Mouse (Mus musculus) intestine, embryonic 16.5 days (tissue): ENCODE results near the gene Triobp. TPM values are rescaled to one million over a fixed set of nuclear protein-coding genes. Genes with fewer than 3 reads are reported as not detected.
A peak's percentile ranks its signal among the peaks of the same experiment; 100 is the strongest.
"Not testable (repeated sequence)": the region's sequence is repeated elsewhere in the genome, so short reads cannot be mapped to it uniquely, and the experiment has no call there.

Source experiments
- ATAC-seq: fragments of 200-750 bp; cut with Nextera tagmentation; 2 replicates; pipeline ENCODE4 v1.8.0; 2017; ENCODE audit warnings: moderate TSS enrichment, moderate library complexity
- H3K27ac ChIP-seq: fragments of 300-500 bp; sonication (generic); 2 replicates; pipeline ENCODE4 v1.5.1; 2014; ENCODE audit warnings: mild to moderate bottlenecking, low read length
- H3K27me3 ChIP-seq: fragments of 300-500 bp; sonication (generic); replicated peaks from 2 replicates; pipeline ENCODE4 v1.6.1; 2014; ENCODE audit warnings: low read length, control low read depth, mixed read lengths; ENCODE audit not compliant: control insufficient read depth, insufficient read depth
- H3K36me3 ChIP-seq: fragments of 300-500 bp; sonication (generic); 2 replicates; pipeline ENCODE4 v1.6.1; 2014; ENCODE audit warnings: low read length, control low read depth; ENCODE audit not compliant: control insufficient read depth, insufficient read depth
- H3K4me1 ChIP-seq: fragments of 300-500 bp; sonication (generic); 2 replicates; pipeline ENCODE4 v1.6.1; 2014; ENCODE audit warnings: low read length, control low read depth, mixed read lengths; ENCODE audit not compliant: control insufficient read depth, insufficient read depth
- H3K4me2 ChIP-seq: fragments of 300-500 bp; sonication (generic); 2 replicates; pipeline ENCODE4 v1.6.1; 2014; ENCODE audit warnings: low read depth, low read length, control low read depth
- H3K4me3 ChIP-seq: fragments of 300-500 bp; sonication (generic); 2 replicates; pipeline ENCODE4 v1.5.1; 2014; ENCODE audit warnings: mild to moderate bottlenecking, low read length
- H3K9ac ChIP-seq: fragments of 300-500 bp; sonication (generic); 2 replicates; pipeline ENCODE4 v1.6.1; 2014; ENCODE audit warnings: low read depth, low read length
- H3K9me3 ChIP-seq: fragments of 300-500 bp; sonication (generic); 2 replicates; pipeline ENCODE4 v1.6.1; 2016; ENCODE audit warnings: low read length, control low read depth; ENCODE audit not compliant: control insufficient read depth
- WGBS: fragments of 180-500 bp; shearing (Covaris S2); extraction: QIAGEN DNeasy Blood & Tissue Kit; methylation state at CpG from one replicate; pipeline ENCODE4 v1.1.7; 2014; 5-methylcytosine and 5-hydroxymethylcytosine counted together
- polyA plus RNA-seq: library from polyadenylated mRNA; unstranded; fragments of >200 nt; fragmentation: Nextera tagmentation; extraction: Ambion mirVana; gene quantifications from 2 replicates; pipeline ENCODE4 v1.2.1, GENCODE M21; 2015

Triobp gene
- polyA plus RNA-seq, 1 experiment from 2014 or later: 54.3 TPM

DNA sequence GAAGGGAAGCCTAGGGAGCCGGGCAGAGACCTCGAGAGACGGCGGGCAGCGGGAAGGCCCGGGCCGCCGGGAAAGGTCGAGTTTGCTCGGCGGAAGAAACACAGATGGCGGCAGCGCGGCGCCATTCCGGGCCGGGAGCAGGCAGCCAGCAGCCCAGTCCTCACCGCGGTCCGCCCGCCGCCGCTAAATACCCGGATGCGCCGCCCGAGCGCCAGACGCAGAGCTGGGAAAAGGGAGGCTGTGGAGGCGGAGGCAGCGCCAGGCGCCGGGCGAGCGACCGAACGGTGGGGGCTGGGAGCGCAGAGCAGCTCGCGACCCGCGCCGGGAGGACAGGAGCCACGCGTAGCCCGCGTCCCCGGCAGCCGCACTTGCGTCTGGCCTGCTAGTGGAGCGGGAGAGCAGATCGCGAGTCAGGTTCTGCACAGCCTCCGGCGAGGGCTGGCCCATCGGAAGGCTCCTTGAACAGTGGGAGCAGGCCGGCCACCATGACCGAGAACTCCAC, 80.8 kb downstream of the Triobp start, which contains the start of gene H1f0:
Gene H1f0, plus strand, starts transcription at position 214 of the 502 bp plus-strand sequence.
- Histone ChIP-seq H3K4me3 (peak within 1 kb of the TSS; percentile 69), H3K27me3 (no peaks in the 10 kb centered on the region), H3K27ac (peak within 1 kb of the TSS; percentile 98), H3K4me1 (peaks cover 35% of the 10 kb centered on the region), H3K36me3 (no peaks in the 10 kb centered on the region), H3K4me2 (peak within 1 kb of the TSS; percentile 96), H3K9ac (peak within 1 kb of the TSS; percentile 100), H3K9me3 (no peaks in the 10 kb centered on the region)
- ATAC-seq: peak; percentile 62
- WGBS: under 1% methylated on average over 52 of the region's 58 CpGs

DNA sequence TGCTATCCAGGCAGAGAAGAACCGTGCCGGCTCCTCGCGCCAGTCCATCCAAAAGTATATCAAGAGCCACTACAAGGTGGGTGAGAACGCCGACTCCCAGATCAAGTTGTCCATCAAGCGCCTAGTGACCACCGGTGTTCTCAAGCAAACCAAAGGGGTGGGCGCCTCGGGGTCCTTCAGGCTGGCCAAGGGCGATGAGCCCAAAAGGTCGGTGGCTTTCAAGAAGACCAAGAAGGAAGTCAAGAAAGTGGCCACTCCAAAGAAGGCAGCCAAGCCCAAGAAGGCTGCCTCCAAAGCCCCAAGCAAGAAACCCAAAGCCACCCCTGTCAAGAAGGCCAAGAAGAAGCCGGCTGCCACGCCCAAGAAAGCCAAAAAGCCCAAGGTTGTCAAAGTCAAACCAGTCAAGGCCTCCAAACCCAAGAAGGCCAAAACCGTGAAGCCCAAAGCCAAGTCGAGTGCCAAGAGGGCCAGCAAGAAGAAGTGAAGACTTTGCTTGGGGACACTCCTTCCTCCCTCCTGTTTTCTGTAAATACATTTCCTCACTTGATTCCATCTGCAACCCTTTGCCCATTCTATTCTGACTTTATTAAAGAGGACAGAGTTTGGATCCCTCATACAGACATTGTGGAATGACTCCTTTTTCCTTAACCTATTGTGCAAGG, 81.4 kb downstream of the Triobp start:
- 14% methylated on average over 16 of the region's 16 CpGs for WGBS
- H3K4me1 ChIP-seq: peaks cover 32% of the 10 kb centered on the region
- H3K4me3 ChIP-seq: peak overlapping the region; percentile 69
- H3K27me3 ChIP-seq: no peaks in the 10 kb centered on the region
- no peaks in the 10 kb centered on the region for H3K9me3 ChIP-seq
- H3K9ac ChIP-seq: peak overlapping the region; percentile 100
- H3K4me2 ChIP-seq: peak overlapping the region; percentile 96
- H3K36me3 ChIP-seq: no peaks in the 10 kb centered on the region
- ATAC-seq: no peak
- peak overlapping the region; percentile 98 for H3K27ac ChIP-seq

DNA sequence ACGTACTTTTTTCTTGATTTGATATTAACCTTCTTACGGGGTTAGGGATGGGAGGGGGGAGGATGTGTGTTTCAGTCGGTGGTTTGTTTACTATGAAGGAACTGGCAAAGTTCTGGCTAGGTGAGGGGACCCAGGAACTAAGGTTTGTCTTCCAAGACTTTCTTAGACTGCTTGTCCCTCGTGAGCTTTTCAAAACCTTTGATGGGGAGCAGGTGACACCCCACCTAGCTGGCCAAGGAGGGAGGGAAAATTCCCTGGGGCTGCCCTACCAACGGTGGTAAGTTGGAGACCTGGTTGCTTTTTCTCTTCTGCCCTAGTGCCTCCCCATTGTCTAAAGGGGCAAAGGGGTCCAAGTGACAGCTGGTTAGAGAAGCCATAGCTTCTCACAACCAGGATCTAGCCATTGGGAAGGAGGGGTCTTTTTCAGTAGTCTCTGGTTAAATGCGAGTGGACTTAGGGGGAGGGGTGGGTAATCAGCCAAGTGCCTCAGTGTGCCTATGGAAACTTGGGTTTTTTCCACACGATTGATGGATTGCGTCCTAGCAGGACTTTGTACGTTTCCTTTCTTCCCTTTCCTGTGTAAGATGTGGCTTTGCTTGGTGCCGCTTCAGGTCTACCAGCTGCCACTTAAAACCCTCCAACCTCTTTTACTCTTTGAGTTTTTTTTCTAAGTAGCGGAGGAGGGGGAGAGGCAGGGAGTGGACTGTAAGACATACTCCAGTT, 82.2 kb downstream of the Triobp start:
- peak overlapping the region; percentile 69 for H3K4me3 ChIP-seq
- H3K9ac ChIP-seq: peak overlapping the region; percentile 100
- H3K4me2 ChIP-seq: peak overlapping the region; percentile 96
- WGBS: 4% methylated on average over 11 of the region's 11 CpGs
- H3K36me3 ChIP-seq: no peaks in the 10 kb centered on the region
- ATAC-seq: no peak
- H3K27ac ChIP-seq: peak overlapping the region; percentile 87
- peaks cover 32% of the 10 kb centered on the region for H3K4me1 ChIP-seq
- H3K27me3 ChIP-seq: no peaks in the 10 kb centered on the region
- no peaks in the 10 kb centered on the region for H3K9me3 ChIP-seq

DNA sequence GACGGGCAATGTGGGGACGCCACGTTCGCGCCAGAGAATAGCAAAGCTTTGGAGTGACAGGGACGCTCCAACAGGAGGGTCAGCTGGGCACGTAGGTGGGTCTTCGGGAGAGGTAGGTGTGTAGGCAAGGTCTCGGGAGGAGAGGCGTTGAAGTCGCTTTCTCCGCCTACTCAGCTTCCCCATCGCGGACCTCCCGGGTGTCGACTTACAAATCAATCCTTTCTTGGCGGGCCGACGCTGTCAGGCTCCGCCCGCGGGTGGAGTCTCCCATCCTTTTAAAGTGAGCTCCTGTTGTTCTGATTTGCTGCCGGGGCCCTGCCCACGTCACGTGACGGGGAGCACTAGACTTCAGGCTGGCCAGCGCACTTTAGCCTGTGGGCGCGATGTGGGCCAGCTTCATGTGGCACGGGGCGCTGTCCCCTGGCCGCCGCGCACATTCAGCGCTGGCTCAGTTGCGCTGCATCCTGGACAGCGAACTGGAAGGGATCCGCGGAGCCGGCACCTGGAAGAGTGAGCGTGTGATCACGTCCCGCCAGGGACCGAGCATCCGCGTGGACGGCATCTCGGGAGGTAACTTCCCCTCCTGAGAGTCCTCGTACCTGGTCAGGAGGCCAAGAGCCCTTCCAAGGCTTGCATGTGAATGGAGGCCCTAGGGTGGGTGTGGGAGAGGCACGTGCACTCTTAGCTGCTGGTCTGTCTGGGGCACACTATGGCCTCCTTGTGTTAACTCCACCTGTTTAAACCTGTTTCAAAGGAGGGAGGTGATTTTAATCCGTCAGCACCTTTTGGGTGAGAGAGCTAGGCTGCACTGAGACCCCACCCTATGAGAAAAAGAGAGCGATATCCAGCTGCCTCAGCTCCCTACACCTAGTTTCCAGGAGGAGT, 83.3 kb downstream of the Triobp start:
- peaks cover 24% of the 10 kb centered on the region for H3K4me1 ChIP-seq
- peak overlapping the region; percentile 100 for H3K9ac ChIP-seq
- H3K27ac ChIP-seq: peak overlapping the region; percentile 93
- no peaks in the 10 kb centered on the region for H3K9me3 ChIP-seq
- ATAC-seq: peak; percentile 87
- peaks cover 5% of the 10 kb centered on the region; the same call in 1 of the 2 replicates for H3K36me3 ChIP-seq
- H3K27me3 ChIP-seq: no peaks in the 10 kb centered on the region
- WGBS: under 1% methylated on average over 52 of the region's 52 CpGs
- H3K4me3 ChIP-seq: peak overlapping the region; percentile 69
- peak overlapping the region; percentile 96 for H3K4me2 ChIP-seq

DNA sequence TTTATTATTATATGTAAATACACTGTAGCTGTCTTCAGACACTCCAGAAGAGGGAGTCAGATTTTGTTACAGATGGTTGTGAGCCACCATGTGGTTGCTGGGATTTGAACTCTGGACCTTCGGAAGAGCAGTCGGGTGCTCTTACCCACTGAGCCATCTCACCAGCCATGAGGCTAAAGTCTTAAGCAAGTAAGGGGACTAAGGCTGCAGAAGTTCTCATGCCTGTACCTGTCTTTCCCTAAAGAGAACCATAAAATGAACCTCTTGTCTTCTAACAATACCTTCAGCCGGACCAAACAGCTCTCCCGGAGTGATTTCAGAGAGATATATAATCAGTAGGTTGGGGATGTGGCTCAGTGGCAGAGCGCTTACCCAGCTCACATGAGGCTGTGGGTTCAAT, 84.4 kb downstream of the Triobp start:
- H3K27ac ChIP-seq, H3K9ac ChIP-seq, H3K36me3 ChIP-seq, ATAC-seq, H3K9me3 ChIP-seq, H3K27me3 ChIP-seq: not testable (repeated sequence)
- H3K4me3 ChIP-seq: peak overlapping the region; percentile 16; the same call in 1 of the 2 replicates
- H3K4me1 ChIP-seq: peaks cover 19% of the 10 kb centered on the region
- peak overlapping the region; percentile 32 for H3K4me2 ChIP-seq
- 85% methylated on average over 5 of the region's 5 CpGs for WGBS

DNA sequence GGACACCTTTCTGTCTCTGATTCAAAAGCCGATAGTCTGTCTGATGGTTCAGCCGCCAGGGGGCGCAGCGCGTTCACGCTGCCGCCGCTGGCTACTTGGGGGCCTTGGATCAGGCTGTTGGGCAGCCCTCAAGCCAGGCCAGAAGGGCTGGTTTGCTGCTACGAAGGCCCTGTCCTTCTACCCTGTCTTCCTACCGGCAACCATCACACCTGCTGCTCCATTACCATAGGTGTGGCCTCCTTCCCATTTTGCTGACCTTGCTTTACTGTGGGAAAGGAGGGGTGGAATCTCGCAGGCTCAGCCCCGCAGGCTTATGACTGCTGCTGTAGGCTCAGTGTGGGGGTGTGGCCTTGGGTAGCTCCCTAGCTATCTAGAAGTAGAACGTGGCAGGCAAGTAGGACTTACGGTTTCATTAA, 90.4 kb downstream of the Triobp start:
- 0 out of 2 replicates have a peak overlapping the region, but pooled peaks have one; percentile 14 for H3K9ac ChIP-seq
- H3K27ac ChIP-seq: peak overlapping the region; percentile 26
- H3K4me2 ChIP-seq: no peak overlapping the region
- H3K4me3 ChIP-seq: no peak overlapping the region
- no peaks in the 10 kb centered on the region for H3K9me3 ChIP-seq
- peaks cover 8% of the 10 kb centered on the region; the same call in 1 of the 2 replicates for H3K36me3 ChIP-seq
- peaks cover 12% of the 10 kb centered on the region for H3K27me3 ChIP-seq
- peaks cover 30% of the 10 kb centered on the region for H3K4me1 ChIP-seq
- WGBS: 8% methylated on average over 14 of the region's 14 CpGs
- peak; percentile 71 for ATAC-seq

DNA sequence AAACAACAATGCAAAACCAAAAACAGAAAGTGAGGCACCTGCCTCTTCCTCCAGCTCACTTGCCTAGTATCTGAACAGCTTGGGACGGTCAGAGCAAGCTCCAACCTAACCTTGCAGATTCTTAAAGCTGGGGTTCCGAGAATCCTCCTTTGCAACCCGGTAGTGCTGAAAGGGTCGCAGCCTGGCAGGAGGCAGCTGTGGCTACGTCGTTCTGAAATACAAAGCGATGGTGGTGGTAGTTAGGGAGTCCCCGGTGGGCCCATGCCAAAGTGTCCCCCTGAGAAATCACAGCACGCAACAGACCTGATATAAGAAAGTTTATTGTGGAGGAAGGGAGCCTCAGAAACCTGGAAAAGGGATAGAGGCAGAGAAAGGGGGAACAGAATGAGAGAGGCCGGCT, 90.8 kb downstream of the Triobp start:
- H3K4me3 ChIP-seq: no peak overlapping the region
- H3K27me3 ChIP-seq: peaks cover 12% of the 10 kb centered on the region
- ATAC-seq: no peak
- H3K9ac ChIP-seq: no peak overlapping the region
- H3K27ac ChIP-seq: peak overlapping the region; percentile 26
- peaks cover 33% of the 10 kb centered on the region for H3K4me1 ChIP-seq
- 68% methylated on average over 10 of the region's 10 CpGs for WGBS
- no peak overlapping the region for H3K4me2 ChIP-seq
- peaks cover 8% of the 10 kb centered on the region; the same call in 1 of the 2 replicates for H3K36me3 ChIP-seq
- no peaks in the 10 kb centered on the region for H3K9me3 ChIP-seq

DNA sequence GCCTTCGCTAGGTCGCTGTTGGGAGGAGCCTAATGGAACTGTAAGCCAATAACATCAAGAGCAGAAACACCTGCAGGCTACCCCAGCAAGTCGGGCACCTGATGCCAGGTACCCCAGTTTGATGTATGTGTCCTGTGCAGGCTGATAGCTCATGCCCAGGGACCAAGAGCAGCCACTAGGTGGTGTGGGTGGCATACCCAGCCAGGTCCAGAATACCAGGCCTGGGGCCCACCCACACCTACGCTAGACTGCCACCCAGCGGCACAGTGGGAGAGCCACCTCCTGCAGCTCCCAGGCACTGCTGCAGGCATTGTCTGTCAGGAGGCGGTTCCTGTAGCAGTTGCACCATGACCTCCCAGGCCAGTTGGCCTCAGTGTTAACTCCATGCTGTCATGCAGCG, 91.3 kb downstream of the Triobp start:
- H3K27me3 ChIP-seq: peaks cover 15% of the 10 kb centered on the region
- ATAC-seq: peak; percentile 70
- H3K9ac ChIP-seq: no peak overlapping the region
- peaks cover 35% of the 10 kb centered on the region for H3K4me1 ChIP-seq
- H3K36me3 ChIP-seq: peaks cover 8% of the 10 kb centered on the region; the same call in 1 of the 2 replicates
- no peak overlapping the region for H3K4me2 ChIP-seq
- peak overlapping the region; percentile 26 for H3K27ac ChIP-seq
- no peaks in the 10 kb centered on the region for H3K9me3 ChIP-seq
- H3K4me3 ChIP-seq: no peak overlapping the region
- 20% methylated on average over 7 of the region's 7 CpGs for WGBS
